Mouse (Mus musculus) liver, adult 2 months (tissue): ENCODE data around the gene Fam189a2. TPM values are rescaled to one million over a fixed set of nuclear protein-coding genes. Genes with fewer than 3 reads are reported as not detected.

ENCODE experiments used
- DNase-seq: peaks from one replicate; pipeline ENCODE4 v3.0.0-alpha.2; 2011; ENCODE audit warnings: low read depth, low spot score; ENCODE audit errors: extremely low read depth
- H3K27ac ChIP-seq: fragments of 200-500 bp; replicated peaks from 2 replicates; pipeline ENCODE4 v1.5.1; 2012; ENCODE audit warnings: low read depth, mild to moderate bottlenecking, control low read depth, inconsistent platforms, low read length; ENCODE audit not compliant: insufficient read depth
- H3K27me3 ChIP-seq: fragments of 200-500 bp; 2 replicates; pipeline ENCODE4 v1.6.1; 2012; ENCODE audit warnings: mild to moderate bottlenecking, moderate library complexity, low read length, inconsistent platforms; ENCODE audit not compliant: control insufficient read depth, insufficient read depth
- H3K36me3 ChIP-seq: fragments of 200-500 bp; 2 replicates; pipeline ENCODE4 v1.6.1; 2012; ENCODE audit warnings: low read length, inconsistent platforms; ENCODE audit not compliant: control insufficient read depth, insufficient read depth
- H3K4me1 ChIP-seq: fragments of 200-500 bp; 2 replicates; pipeline ENCODE4 v1.6.1; 2011; ENCODE audit warnings: low read length; ENCODE audit not compliant: control insufficient read depth, insufficient read depth
- H3K4me3 ChIP-seq: fragments of 200-500 bp; 2 replicates; pipeline ENCODE4 v1.5.1; 2011; ENCODE audit warnings: low read depth, mild to moderate bottlenecking, control low read depth, low read length, moderate library complexity; ENCODE audit not compliant: insufficient read depth
- H3K79me2 ChIP-seq: fragments of 200-500 bp; 2 replicates; pipeline ENCODE4 v1.6.1; 2012; ENCODE audit warnings: inconsistent platforms, mild to moderate bottlenecking, low read length, moderate library complexity; ENCODE audit not compliant: control insufficient read depth, insufficient read depth
- H3K9ac ChIP-seq: fragments of 200-500 bp; 2 replicates; pipeline ENCODE4 v1.6.1; 2012; ENCODE audit warnings: low read depth, mild to moderate bottlenecking, control low read depth, inconsistent platforms, low read length
- CTCF ChIP-seq: fragments of 200-500 bp; IDR thresholded peaks from 2 replicates; pipeline ENCODE4 v1.5.1; 2011; ENCODE audit warnings: low read depth, low read length, control low read depth
- POLR2A ChIP-seq: fragments of 200-500 bp; IDR thresholded peaks from 2 replicates; pipeline ENCODE4 v1.6.1; 2011; ENCODE audit warnings: low read length, control low read depth; ENCODE audit not compliant: insufficient read depth; ENCODE audit errors: extremely low read depth
- WGBS: fragments of 180-500 bp; shearing (Covaris S2); methylation state at CpG from one replicate; pipeline ENCODE4 v1.1.7; 2018; 5-methylcytosine and 5-hydroxymethylcytosine counted together
- polyA plus RNA-seq: library from polyadenylated mRNA; depleted of rRNA; stranded (reverse); fragments of >200 nt; gene quantifications from 2 replicates; pipeline ENCODE4 v1.2.3, GENCODE M21; 2012; rRNA removed
- total RNA-seq: library from RNA; depleted of rRNA; stranded (reverse); fragments of >200 nt; gene quantifications from 2 replicates; pipeline ENCODE4 v1.2.3, GENCODE M21; 2014; rRNA removed

Gene Fam189a2
- total and polyA plus RNA-seq, 2 experiments = 0.73 to 0.74 TPM

DNA sequence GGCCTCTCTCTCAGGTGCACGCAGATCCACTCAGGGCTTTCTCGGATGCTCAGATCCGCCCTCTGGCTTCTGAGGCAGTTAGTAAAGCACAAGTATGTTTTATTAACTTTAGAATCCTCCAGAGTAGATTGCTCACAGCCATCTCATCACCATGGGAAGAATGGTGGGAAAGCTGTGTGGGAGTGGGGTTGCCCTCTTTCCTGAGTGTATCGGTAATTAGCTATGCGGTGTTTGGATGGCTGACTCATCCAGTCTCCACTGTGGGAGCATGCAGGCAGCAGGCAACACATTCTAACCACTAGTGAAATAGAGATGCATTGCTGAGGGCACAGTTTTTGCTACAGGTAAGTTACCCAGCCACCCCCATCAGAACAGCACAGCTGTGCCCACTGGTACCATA, 100.0 kb downstream of the Fam189a2 start:
- Histone ChIP-seq H3K4me3 (no peak overlapping the region), H3K27ac (no peak overlapping the region), H3K4me1 (no peaks in the 10 kb centered on the region), H3K36me3 (no peaks in the 10 kb centered on the region), H3K79me2 (no peaks in the 10 kb centered on the region), H3K27me3 (no peaks in the 10 kb centered on the region; the same call in 1 of the 2 replicates), H3K9ac (no peak overlapping the region)
- WGBS = 91% methylated on average over 5 of the region's 5 CpGs
- DNase-seq = no peak
- TF ChIP-seq CTCF (no peak), POLR2A (no peak)

DNA sequence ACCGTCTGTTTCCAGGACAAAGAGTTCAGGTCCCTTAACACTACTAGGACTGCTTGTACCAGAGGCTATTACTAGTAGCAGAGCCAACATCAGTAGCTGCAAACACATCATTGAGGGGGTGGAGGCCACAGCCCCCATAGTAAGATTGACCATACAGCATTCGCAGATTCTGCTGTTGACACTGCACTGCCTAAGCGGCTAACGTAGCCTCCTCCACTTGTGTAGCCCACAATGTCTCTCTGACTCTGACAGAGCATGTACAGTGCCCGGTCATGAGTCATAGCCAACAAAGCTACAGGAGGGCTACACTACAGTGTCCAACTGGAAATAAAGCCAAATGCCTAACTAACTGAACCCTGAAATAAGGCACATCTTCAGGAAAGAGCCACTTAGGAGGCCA, 105.3 kb downstream of the Fam189a2 start:
- 89% methylated on average over 5 of the region's 5 CpGs for WGBS
- no peak overlapping the region for H3K4me3 ChIP-seq
- DNase-seq = no peak
- no peaks in the 10 kb centered on the region; the same call in 1 of the 2 replicates for H3K27me3 ChIP-seq
- H3K36me3 ChIP-seq = no peaks in the 10 kb centered on the region
- no peak overlapping the region for H3K9ac ChIP-seq
- no peaks in the 10 kb centered on the region for H3K79me2 ChIP-seq
- TF ChIP-seq CTCF (no peak), POLR2A (no peak)
- no peak overlapping the region for H3K27ac ChIP-seq
- H3K4me1 ChIP-seq = no peaks in the 10 kb centered on the region

DNA sequence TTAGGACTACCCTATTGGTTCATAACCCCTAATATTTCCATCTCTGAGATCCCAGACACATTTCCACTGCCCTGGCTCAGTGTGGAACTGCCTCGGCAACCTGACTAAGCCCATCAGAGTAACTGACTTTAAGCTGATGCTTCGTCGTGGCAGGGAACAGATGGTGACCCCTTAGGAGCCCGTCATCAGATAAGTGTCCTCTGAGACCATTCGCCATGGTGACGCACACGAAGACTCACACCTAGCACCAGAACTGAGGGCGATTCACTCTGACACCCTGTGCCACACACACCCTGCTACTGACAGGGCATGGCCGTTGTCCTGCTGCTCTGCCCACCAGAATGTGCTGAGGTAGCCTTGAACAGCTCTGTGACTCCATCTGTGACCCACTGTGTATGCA, 106.0 kb downstream of the Fam189a2 start:
- H3K4me3 ChIP-seq = no peak overlapping the region
- DNase-seq = no peak
- no peaks in the 10 kb centered on the region for H3K36me3 ChIP-seq
- no peak overlapping the region for H3K9ac ChIP-seq
- H3K27ac ChIP-seq = no peak overlapping the region
- H3K4me1 ChIP-seq = no peaks in the 10 kb centered on the region
- 84% methylated on average over 9 of the region's 9 CpGs for WGBS
- no peaks in the 10 kb centered on the region for H3K27me3 ChIP-seq
- TF ChIP-seq POLR2A (no peak), CTCF (no peak)
- H3K79me2 ChIP-seq = no peaks in the 10 kb centered on the region

DNA sequence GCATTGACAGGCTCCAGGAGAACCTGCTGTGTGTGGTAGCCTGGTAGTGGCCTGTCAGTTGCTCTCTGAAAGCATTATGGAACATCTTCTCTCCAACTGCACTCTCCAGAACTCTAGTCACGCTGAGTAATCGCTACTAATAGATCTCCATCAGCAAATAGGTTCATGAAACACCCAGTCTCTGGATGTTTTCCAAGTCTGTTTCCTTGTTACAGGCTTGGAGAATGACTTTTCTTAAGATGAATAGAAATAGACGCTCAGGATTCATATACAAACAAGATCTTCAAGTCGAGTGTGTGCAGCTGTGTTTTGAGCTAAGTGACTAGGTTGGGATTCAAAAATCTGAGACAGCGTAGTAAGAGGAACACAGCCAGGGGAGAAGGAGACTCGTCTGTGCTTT, 106.8 kb downstream of the Fam189a2 start:
- no peak overlapping the region for H3K27ac ChIP-seq
- DNase-seq = no peak
- H3K9ac ChIP-seq = no peak overlapping the region
- WGBS = 74% methylated on average over 6 of the region's 6 CpGs
- H3K27me3 ChIP-seq = no peaks in the 10 kb centered on the region
- no peaks in the 10 kb centered on the region for H3K4me1 ChIP-seq
- no peaks in the 10 kb centered on the region for H3K79me2 ChIP-seq
- TF ChIP-seq POLR2A = no peak
- no peak for TF ChIP-seq CTCF
- H3K36me3 ChIP-seq = no peaks in the 10 kb centered on the region
- H3K4me3 ChIP-seq = no peak overlapping the region

Other genes with a start within 250 kb of the Fam189a2 start
- 5.8 and 7.1 TPM in 2 replicates for gene Tjp2, start 194.0 kb upstream of the Fam189a2 start, total RNA-seq
- gene Tjp2, start 194.0 kb upstream of the Fam189a2 start, polyA plus RNA-seq = 6.5 and 6.8 TPM in 2 replicates
- 10.9 and 18.1 TPM in 2 replicates for gene Fxn, start 249.6 kb upstream of the Fam189a2 start, total RNA-seq
- 20.4 and 20.6 TPM in 2 replicates for gene Fxn, start 249.6 kb upstream of the Fam189a2 start, polyA plus RNA-seq